Mouse (Mus musculus): Measurements from ENCODE around the gene Cblc.
"Not testable (repeated sequence)": the region's sequence is repeated elsewhere in the genome, so short reads cannot be mapped to it uniquely, and the experiment has no call there.

The Cblc gene

GRCm38 (mm10) chr7:19818875-19819274 is 22.3 kb upstream of the Cblc start:
- DNase-seq (ENCODE audit: low spot score): no peak

DNA sequence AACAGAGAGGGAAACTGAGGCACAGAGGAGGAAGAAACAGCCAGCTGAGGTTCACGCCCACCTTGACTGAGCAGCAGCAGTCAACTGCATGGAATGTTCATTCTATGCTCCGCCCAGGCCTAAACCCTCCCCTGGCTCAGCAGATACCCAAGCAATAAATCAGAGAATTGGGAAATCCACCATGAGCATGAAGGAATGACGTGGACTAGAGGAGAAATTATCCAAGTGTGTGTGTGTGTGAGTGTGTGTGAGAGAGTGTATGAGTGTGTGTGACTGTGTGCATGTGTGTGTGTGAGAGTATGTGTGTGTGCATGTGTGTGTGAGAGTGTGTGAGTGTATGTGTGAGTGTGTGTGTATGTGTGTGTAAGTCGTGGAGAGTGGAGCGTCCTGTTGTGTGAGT is 21.8 kb upstream of the Cblc start:
- DNase-seq (ENCODE audit: low spot score): no peak

- peak; percentile 72 for DNase-seq (ENCODE audit: low spot score)
Measured at GRCm38 (mm10) chr7:19817382-19818105, 20.9 kb upstream of the Cblc start.

GRCm38 (mm10) chr7:19816224-19816771 is 19.7 kb upstream of the Cblc start:
- DNase-seq (ENCODE audit: low spot score): peak; percentile 91

GRCm38 (mm10) chr7:19815296-19816223 is 19.0 kb upstream of the Cblc start:
- no peak for DNase-seq (ENCODE audit: low spot score)

DNA sequence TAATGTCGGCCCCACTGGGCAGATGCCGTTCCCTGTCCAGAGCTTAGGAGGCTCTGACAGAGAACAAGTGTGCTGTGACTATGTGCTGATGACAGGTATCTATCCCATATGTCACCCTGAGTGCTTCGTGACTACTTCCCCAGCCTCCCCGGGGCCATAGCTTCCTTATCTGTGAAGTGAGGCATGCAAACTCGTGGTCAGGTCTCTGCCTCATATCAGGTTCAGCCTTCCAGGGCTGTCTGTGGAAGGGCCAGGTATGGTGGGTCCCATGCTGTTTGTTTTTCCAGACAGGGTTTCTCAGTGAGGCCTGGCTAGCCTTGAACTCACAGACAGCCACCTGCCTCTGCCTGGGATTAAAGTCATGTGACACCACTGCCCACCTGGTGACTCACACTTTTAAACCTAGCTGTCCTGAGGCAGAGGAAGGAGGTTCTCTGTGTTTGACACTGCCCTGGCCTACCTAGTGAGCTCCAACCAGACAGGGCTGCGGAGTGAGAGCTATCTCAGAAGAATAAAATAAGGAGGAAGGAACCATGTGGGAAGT is 17.0 kb upstream of the Cblc start:
- DNase-seq (ENCODE audit: low spot score): no peak

- DNase-seq (ENCODE audit: low spot score): no peak
Measured at GRCm38 (mm10) chr7:19813161-19813560, 16.6 kb upstream of the Cblc start.

DNA sequence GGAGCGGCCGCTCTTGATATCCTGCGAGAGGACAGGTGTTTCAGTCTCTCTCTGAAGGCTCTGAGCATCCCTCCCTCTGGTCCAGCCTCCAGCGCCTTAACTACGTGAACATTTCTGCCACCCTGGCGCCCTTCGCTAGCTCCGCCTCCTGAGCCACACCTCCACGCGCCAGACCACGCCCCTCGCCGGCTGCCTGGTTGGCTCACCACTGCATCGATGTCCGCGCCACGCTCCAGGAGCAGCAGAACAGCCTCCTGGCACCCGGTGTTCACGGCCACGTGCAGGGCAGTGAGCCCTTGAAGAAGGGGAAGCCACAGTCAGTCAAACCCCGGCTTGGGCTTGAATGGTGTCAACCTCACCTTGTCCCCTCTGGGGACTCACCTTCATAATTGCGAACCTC is 14.5 kb upstream of the Cblc start:
- peak; percentile 80 for DNase-seq (ENCODE audit: low spot score)

DNA sequence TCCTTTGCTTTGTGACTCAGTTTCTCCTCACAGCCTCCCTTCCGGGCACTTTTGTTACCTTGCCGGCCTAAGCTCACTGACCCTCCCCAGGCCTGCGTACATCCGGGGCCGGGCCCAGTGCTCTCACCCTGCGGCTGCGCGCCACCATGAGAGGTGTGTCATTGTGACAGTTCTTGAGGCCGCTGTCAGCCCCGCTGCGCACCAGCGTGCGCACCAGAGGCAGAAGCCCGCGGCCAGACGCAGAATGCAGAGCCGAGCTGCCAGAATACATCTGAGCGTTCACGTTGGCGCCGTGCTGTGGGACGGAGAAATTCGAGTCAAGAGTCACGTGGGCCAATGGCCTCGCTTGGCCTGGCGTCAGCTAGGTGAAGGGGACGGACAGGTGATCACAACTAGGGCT is 12.8 kb upstream of the Cblc start:
- no peak for DNase-seq (ENCODE audit: low spot score)

DNA sequence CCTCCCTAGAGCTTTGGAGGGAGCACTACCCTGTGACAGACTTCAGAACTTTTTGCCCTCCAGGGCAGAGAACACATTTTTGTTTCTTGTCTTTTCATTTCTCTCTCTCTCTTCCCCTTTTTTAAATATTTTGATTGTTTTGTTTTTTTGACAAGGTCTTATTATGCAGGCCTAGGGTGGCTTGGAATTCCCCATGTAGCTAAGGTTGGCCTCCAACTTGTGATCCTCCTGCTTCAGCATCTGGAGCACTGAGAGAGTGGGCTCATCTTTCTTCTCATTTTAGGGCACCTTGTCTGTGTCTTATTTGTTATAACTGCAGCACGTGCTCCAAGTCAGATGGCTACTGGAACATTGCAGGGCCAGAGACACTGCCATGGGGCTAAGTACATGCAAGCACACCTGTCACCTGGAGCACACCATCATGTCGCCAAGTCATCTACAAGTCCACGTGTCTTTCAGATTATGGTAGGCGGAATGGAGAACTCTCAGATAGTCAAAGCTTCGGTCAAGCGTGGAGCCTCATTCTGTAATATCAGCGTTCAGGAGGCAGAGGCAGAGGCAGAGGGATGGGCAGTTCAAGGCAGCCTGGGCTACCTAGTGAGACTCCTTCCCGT is 9.9 kb upstream of the Cblc start:
- no peak for DNase-seq (ENCODE audit: low spot score)

GRCm38 (mm10) chr7:19802995-19803394 is 6.4 kb upstream of the Cblc start:
- DNase-seq (ENCODE audit: low spot score): peak; percentile 90

DNA sequence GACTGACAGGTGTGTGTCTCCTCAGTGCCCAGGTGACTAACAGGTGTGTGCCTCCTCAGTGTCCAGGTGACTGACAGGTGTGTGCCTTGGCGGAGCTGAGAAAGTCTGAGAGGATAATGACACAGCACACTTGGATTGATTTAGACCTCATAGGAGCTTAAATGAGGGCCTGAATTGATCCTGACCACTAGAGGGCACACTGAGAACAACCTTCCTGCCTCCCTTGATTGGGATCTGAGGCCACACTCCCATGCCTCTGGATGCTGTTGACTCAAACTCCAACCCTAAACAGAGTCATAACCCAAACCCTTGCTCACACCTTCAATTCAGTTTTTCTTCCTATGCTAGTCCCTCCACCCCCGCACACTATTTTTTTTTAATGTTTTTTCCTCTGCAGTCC is 4.2 kb upstream of the Cblc start:
- DNase-seq (ENCODE audit: low spot score): no peak

- DNase-seq (ENCODE audit: low spot score): no peak
Measured at GRCm38 (mm10) chr7:19796254-19796653, 355 bp downstream of the Cblc start.

DNA sequence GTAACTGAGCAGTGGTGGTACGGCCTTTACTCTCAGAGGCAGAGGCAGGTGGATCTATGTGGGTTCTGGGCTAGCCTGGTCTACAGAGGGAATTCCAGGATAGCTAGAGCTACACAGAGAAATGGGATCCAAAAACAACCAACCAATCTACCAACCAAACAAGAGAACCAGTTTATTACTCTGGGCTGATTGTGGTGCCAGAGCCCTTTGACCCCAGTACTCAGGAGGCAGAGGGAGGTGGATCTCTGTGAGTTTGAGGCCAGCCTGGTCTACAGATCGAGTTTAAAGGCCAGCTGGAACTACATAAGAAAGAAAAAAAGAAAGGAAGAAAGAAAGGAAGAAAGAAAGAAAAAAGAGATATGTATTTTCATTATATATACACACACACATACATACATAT is 1.4 kb downstream of the Cblc start:
- DNase-seq (ENCODE audit: low spot score): no peak

- no peak for DNase-seq (ENCODE audit: low spot score)
Measured at GRCm38 (mm10) chr7:19792701-19793630, 3.6 kb downstream of the Cblc start.

GRCm38 (mm10) chr7:19791504-19791903 is 5.1 kb downstream of the Cblc start:
- not testable (repeated sequence) for DNase-seq (ENCODE audit: low spot score)

- DNase-seq (ENCODE audit: low spot score): peak; percentile 99
Measured at GRCm38 (mm10) chr7:19789904-19790347, 6.7 kb downstream of the Cblc start.

DNA sequence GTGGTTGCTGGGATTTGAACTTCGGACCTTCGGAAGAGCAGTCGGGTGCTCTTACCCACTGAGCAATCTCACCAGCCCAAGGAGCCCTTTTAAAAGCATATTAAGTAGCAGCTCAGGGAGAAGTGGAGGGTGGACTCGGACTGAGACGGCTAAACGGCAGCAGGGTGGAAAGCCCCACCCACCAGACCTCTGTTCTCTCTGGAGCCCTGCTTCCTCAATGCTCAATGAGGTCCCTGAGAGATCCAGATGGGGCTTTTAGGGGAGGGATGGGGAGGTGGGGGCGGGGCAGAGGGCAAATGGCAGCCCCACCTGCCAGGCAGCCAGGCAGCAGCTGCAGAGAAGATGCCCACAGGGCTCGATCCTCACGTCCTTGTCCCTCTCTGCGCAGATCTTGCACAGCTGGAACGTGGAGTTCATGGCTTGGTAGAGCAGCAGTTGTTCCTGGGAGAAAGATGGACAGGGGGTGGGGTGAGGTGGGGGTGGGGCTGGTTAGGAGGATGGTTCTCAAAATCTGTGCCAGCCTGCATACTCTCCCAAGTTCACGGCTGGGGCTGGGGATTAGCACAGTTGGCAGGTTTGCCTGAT is 10.6 kb downstream of the Cblc start:
- DNase-seq (ENCODE audit: low spot score): no peak

- no peak for DNase-seq (ENCODE audit: low spot score)
Measured at GRCm38 (mm10) chr7:19784764-19785535, 11.7 kb downstream of the Cblc start.

DNA sequence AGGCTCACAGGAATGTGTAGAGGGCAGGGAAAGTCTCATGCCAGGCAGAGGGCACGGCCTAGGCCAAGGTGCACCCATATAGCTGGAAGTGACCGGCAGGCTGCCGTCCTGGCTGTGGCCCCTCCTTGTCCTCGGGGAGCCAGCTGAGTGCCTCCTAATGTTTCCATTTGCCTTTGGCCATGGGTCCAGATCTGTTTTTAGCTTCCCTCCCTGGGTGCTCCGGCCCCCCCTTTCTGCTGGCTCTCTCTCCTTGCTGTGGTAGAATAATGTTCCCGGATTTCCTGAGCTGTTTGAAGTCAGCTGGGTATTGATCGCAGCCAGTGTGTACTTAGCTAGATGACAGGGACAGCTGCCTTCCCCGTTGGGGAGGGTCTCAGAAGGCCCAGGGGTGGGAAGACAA is 13.0 kb downstream of the Cblc start:
- DNase-seq (ENCODE audit: low spot score): no peak

Data from testis, postnatal 10 days (tissue).